In genomic region chr2:174026406-174026805, GRCm38 (mm10) we compare ENCODE assay signal across 24 mouse cellular contexts. TPM values are rescaled to one million over a fixed set of nuclear protein-coding genes. Genes with fewer than 3 reads are reported as not detected.
DNase-seq lines count a peak whose midpoint lies in the region; ATAC-seq and TF ChIP-seq lines count a peak whose summit lies in the region.
"Had no signal": no experiment of that assay in that cellular context is flagged by ENCODE, and none has a peak within 500 bp of the region (broad histone marks: within the 10 kb centered on the region; RNA-seq: fewer than 3 reads in every experiment).

No protein-coding gene starts in this region.

- H3K9me3 ChIP-seq in heart, embryonic 11.5 days (replicated peaks; ENCODE audit: control insufficient read depth, low read length) = no peaks in the 10 kb centered on the region
- H3K9me3 ChIP-seq in liver, embryonic 11.5 days (ENCODE audit: control insufficient read depth, low read length) = no peaks in the 10 kb centered on the region
- no peaks in the 10 kb centered on the region for H3K9me3 ChIP-seq in liver, postnatal 0 days (ENCODE audit: low read length)
- H3K9me3 ChIP-seq in neural tube, embryonic 11.5 days (ENCODE audit: control insufficient read depth, low read length) = no peaks in the 10 kb centered on the region
- H3K9me3 ChIP-seq: embryonic facial prominence, embryonic 15.5 days had no signal

- ATAC-seq in heart, embryonic 11.5 days (replicated peaks; ENCODE audit: insufficient number of reproducible peaks, low FRiP score, low TSS enrichment) = no peak
- ATAC-seq in liver, embryonic 11.5 days (replicated peaks; ENCODE audit: low FRiP score) = no peak
- no peak for ATAC-seq in liver, postnatal 0 days
- no peak for ATAC-seq in neural tube, embryonic 11.5 days (ENCODE audit: insufficient read depth, low FRiP score, low TSS enrichment)
- ATAC-seq: lung, postnatal 0 days had no signal

- H3K36me3 ChIP-seq in heart, embryonic 11.5 days (ENCODE audit: control insufficient read depth, insufficient read depth, low read length) = no peaks in the 10 kb centered on the region
- no peaks in the 10 kb centered on the region for H3K36me3 ChIP-seq in liver, embryonic 11.5 days (ENCODE audit: control insufficient read depth, insufficient read depth, low read length)
- no peaks in the 10 kb centered on the region for H3K36me3 ChIP-seq in liver, postnatal 0 days (replicated peaks; ENCODE audit: insufficient read depth, low read length)
- no peaks in the 10 kb centered on the region for H3K36me3 ChIP-seq in neural tube, embryonic 11.5 days (ENCODE audit: control insufficient read depth, insufficient read depth, low read length)
- H3K36me3 ChIP-seq: embryonic facial prominence, embryonic 15.5 days had no signal

- no peaks in the 10 kb centered on the region for H3K4me1 ChIP-seq in heart, embryonic 11.5 days (ENCODE audit: control insufficient read depth, insufficient read depth, low read length)
- no peaks in the 10 kb centered on the region for H3K4me1 ChIP-seq in liver, embryonic 11.5 days (replicated peaks; ENCODE audit: control insufficient read depth, insufficient read depth, low read length)
- no peaks in the 10 kb centered on the region for H3K4me1 ChIP-seq in liver, postnatal 0 days (ENCODE audit: insufficient read depth)
- H3K4me1 ChIP-seq in neural tube, embryonic 11.5 days (ENCODE audit: control insufficient read depth, insufficient read depth, low read length) = no peaks in the 10 kb centered on the region

- H3K27ac ChIP-seq in heart, embryonic 11.5 days (ENCODE audit: low read depth, low read length) = no peak overlapping the region
- no peak overlapping the region for H3K27ac ChIP-seq in liver, embryonic 11.5 days (ENCODE audit: low read depth, low read length)
- no peak overlapping the region for H3K27ac ChIP-seq in liver, postnatal 0 days (ENCODE audit: low read depth)
- H3K27ac ChIP-seq in neural tube, embryonic 11.5 days (ENCODE audit: low read depth, low read length) = no peak overlapping the region
- H3K27ac ChIP-seq: embryonic facial prominence, embryonic 15.5 days; hindbrain, postnatal 0 days; kidney, postnatal 0 days; macrophage had no signal

- no peak overlapping the region for H3K9ac ChIP-seq in heart, embryonic 11.5 days (ENCODE audit: low read depth, low read length)
- H3K9ac ChIP-seq in liver, embryonic 11.5 days (ENCODE audit: low read depth, low read length) = no peak overlapping the region
- H3K9ac ChIP-seq in liver, postnatal 0 days (replicated peaks) = no peak overlapping the region
- no peak overlapping the region for H3K9ac ChIP-seq in neural tube, embryonic 11.5 days (ENCODE audit: low read length)
- H3K9ac ChIP-seq: embryonic facial prominence, embryonic 15.5 days; forebrain, postnatal 0 days had no signal

- 50% methylated on average over 4 of the region's 4 CpGs for WGBS in heart, embryonic 11.5 days (ENCODE audit: insufficient replicate concordance)
- WGBS in liver, embryonic 11.5 days = 74% methylated on average over 4 of the region's 4 CpGs
- WGBS in liver, postnatal 0 days (ENCODE audit: insufficient replicate concordance) = 68% methylated on average over 4 of the region's 4 CpGs
- WGBS in neural tube, embryonic 11.5 days = 84% methylated on average over 4 of the region's 4 CpGs

- no peak overlapping the region for H3K4me2 ChIP-seq in heart, embryonic 11.5 days
- no peak overlapping the region for H3K4me2 ChIP-seq in liver, embryonic 11.5 days
- H3K4me2 ChIP-seq in liver, postnatal 0 days (ENCODE audit: low read depth, low read length) = no peak overlapping the region
- no peak overlapping the region for H3K4me2 ChIP-seq in neural tube, embryonic 11.5 days (ENCODE audit: low read depth)
- H3K4me2 ChIP-seq: embryonic facial prominence, embryonic 15.5 days; midbrain, embryonic 11.5 days had no signal

- no peaks in the 10 kb centered on the region for H3K27me3 ChIP-seq in heart, embryonic 11.5 days (ENCODE audit: control insufficient read depth, insufficient read depth, low read length)
- no peaks in the 10 kb centered on the region for H3K27me3 ChIP-seq in liver, embryonic 11.5 days (replicated peaks; ENCODE audit: control insufficient read depth, insufficient read depth, low read length)
- no peaks in the 10 kb centered on the region for H3K27me3 ChIP-seq in liver, postnatal 0 days (ENCODE audit: insufficient read depth, low read length)
- H3K27me3 ChIP-seq in neural tube, embryonic 11.5 days (ENCODE audit: control insufficient read depth, insufficient read depth, low read length) = no peaks in the 10 kb centered on the region
- H3K27me3 ChIP-seq: embryonic facial prominence, embryonic 15.5 days had no signal

- H3K4me3 ChIP-seq in heart, embryonic 11.5 days (ENCODE audit: low read depth, low read length) = no peak overlapping the region
- no peak overlapping the region for H3K4me3 ChIP-seq in liver, embryonic 11.5 days (ENCODE audit: low read depth, low read length)
- no peak overlapping the region for H3K4me3 ChIP-seq in liver, postnatal 0 days (ENCODE audit: low read depth, low read length)
- H3K4me3 ChIP-seq in neural tube, embryonic 11.5 days (ENCODE audit: low read depth, low read length) = no peak overlapping the region
- H3K4me3 ChIP-seq: embryonic facial prominence, embryonic 15.5 days had no signal

- TF ChIP-seq CTCF in liver, postnatal 0 days (IDR thresholded peaks at IDR 0.05; ENCODE audit: low read depth) = no peak

- peak; percentile 76 for DNase-seq in heart, adult 11 months
- peak; percentile 24 for DNase-seq in liver, embryonic 11.5 days (ENCODE audit: low spot score)
- DNase-seq in liver, postnatal 0 days = no peak
- DNase-seq in NIH3T3 (ENCODE audit: low read depth) = peak; percentile 62
- peak; percentile 4 for DNase-seq in neural tube, embryonic 11.5 days (ENCODE audit: low spot score)
- no peak for DNase-seq in right cerebral cortex, postnatal 25 days
- DNase-seq: adrenal gland, postnatal 14 days; cerebellum, adult 9-10 months; forebrain, postnatal 0 days; gastrocnemius, postnatal 14 days; heart, adult 18-20 months; kidney, adult 2 months; layer of hippocampus, adult 9-11 months; liver; right cerebral cortex, postnatal 14 days; thymus, adult 18-20 months; thymus, postnatal 36 days had no signal

- no peak for TF ChIP-seq EP300 in liver, postnatal 0 days (IDR thresholded peaks at IDR 0.05; ENCODE audit: low read depth)

RNA-seq across cellular contexts. Expression of gene Stx16, which starts 49.7 kb away (rescaled TPM):
- polyA plus RNA-seq in heart, embryonic 11.5 days (2014; fragmentation: Nextera tagmentation; extraction: Ambion mirVana) = 8.4 and 10.3 TPM in 2 replicates
- 7.2 and 9.6 TPM in 2 replicates for polyA plus RNA-seq in liver, embryonic 11.5 days (2014; fragmentation: Nextera tagmentation; extraction: Ambion mirVana)
- polyA plus RNA-seq in liver, postnatal 0 days (2015; fragmentation: Nextera tagmentation; extraction: Ambion mirVana) = 2.4 and 2.9 TPM in 2 replicates
- 8.4 and 9.8 TPM in 2 replicates for polyA plus RNA-seq in neural tube, embryonic 11.5 days (2014; fragmentation: Nextera tagmentation; extraction: Ambion mirVana)

Comparison
In these comparisons a context has a peak if more than half of its experiments do, and no peak if none do; other contexts are left out.
1. DNase-seq: peak in heart, adult 11 months (single experiment), liver, embryonic 11.5 days (single experiment), NIH3T3 (single experiment) and neural tube, embryonic 11.5 days (single experiment); none in liver, postnatal 0 days (single experiment) and right cerebral cortex, postnatal 25 days (single experiment).